Mouse (Mus musculus) lung, postnatal 0 days (tissue): ENCODE data around the gene Icos.

Experiments
- CTCF ChIP-seq: IDR thresholded peaks from 2 replicates; pipeline ENCODE4 v1.5.1; 2016; ENCODE audit warnings: antibody characterized with exemption, mild to moderate bottlenecking
- EP300 ChIP-seq: IDR thresholded peaks from 2 replicates; pipeline ENCODE4 v1.6.1; 2016; ENCODE audit warnings: antibody characterized with exemption, mild to moderate bottlenecking, control low read depth

GRCm38 (mm10) chr1:60977641-60978040 lies at the start of gene Icos:
- no peak for TF ChIP-seq CTCF
- no peak for TF ChIP-seq EP300
